Mouse (Mus musculus) urinary bladder, adult 18-20 months (tissue): Measurements from ENCODE around the gene Npy4r.

ENCODE experiments used
- DNase-seq, 2 experiments: peaks; one replicate each; pipeline ENCODE4 v3.0.0; 2022; ENCODE audit warnings: low spot score in 2 of 2, mixed read lengths in 2 of 2

The Npy4r gene

GRCm38 (mm10) chr14:34152342-34152741, at the start of gene Npy4r:
Gene Npy4r, minus strand, starts transcription at chr14:34152489.
- peak; percentile 65 to 67 for DNase-seq

GRCm38 (mm10) chr14:34201231-34202035, 49.1 kb upstream of the Npy4r start, which contains the start of gene Gprin2:
Gene Gprin2, minus strand, starts transcription at chr14:34201653.
- peak; percentile 11 to 52 for DNase-seq

- DNase-seq: peak; percentile 19 to 33
Observed at GRCm38 (mm10) chr14:34200738-34201230, 48.5 kb upstream of the Npy4r start.

GRCm38 (mm10) chr14:34196706-34197105, 44.4 kb upstream of the Npy4r start:
- no peak for DNase-seq

GRCm38 (mm10) chr14:34195466-34195865, 43.2 kb upstream of the Npy4r start:
- DNase-seq: no peak

GRCm38 (mm10) chr14:34193879-34194278, 41.6 kb upstream of the Npy4r start:
- no peak for DNase-seq

GRCm38 (mm10) chr14:34190361-34190760, 38.1 kb upstream of the Npy4r start:
- DNase-seq: no peak

GRCm38 (mm10) chr14:34188629-34189028, 36.3 kb upstream of the Npy4r start:
- peak; percentile 26 to 27 for DNase-seq

- no peak for DNase-seq
Observed at GRCm38 (mm10) chr14:34183101-34183500, 30.8 kb upstream of the Npy4r start.

GRCm38 (mm10) chr14:34179351-34179750, 27.1 kb upstream of the Npy4r start:
- no peak for DNase-seq

- no peak for DNase-seq
Observed at GRCm38 (mm10) chr14:34171107-34171506, 18.8 kb upstream of the Npy4r start.

- DNase-seq: no peak
Observed at GRCm38 (mm10) chr14:34155752-34156151, 3.5 kb upstream of the Npy4r start.

GRCm38 (mm10) chr14:34154601-34155337, 2.5 kb upstream of the Npy4r start:
- DNase-seq: peak; percentile 15 to 42

- DNase-seq: no peak
Observed at GRCm38 (mm10) chr14:34142915-34143314, 9.4 kb downstream of the Npy4r start.

GRCm38 (mm10) chr14:34142316-34142715, 10.0 kb downstream of the Npy4r start:
- no peak for DNase-seq

- no peak for DNase-seq
Observed at GRCm38 (mm10) chr14:34139671-34140664, 12.3 kb downstream of the Npy4r start.

GRCm38 (mm10) chr14:34135391-34135790, 16.9 kb downstream of the Npy4r start:
- no peak for DNase-seq

GRCm38 (mm10) chr14:34131216-34131615, 21.1 kb downstream of the Npy4r start:
- DNase-seq: no peak

GRCm38 (mm10) chr14:34121691-34122090, 30.6 kb downstream of the Npy4r start:
- DNase-seq: no peak

GRCm38 (mm10) chr14:34120923-34121351, 31.4 kb downstream of the Npy4r start:
- no peak for DNase-seq
